Mouse (Mus musculus) thymus, postnatal 36 days (tissue): ENCODE measurements around the gene St13.

Source experiments
- DNase-seq, 2 experiments: peaks; one replicate each; pipeline ENCODE4 v3.0.0; 2022; ENCODE audit warnings: mixed read lengths in 2 of 2

The St13 gene

GRCm38 (mm10) chr15:81313928-81314327 lies 85.9 kb downstream of the St13 start:
- DNase-seq, result no peak
